Mouse (Mus musculus) ES-E14 (cell line): ENCODE data around the gene Jsrp1. TPM values are rescaled to one million over a fixed set of nuclear protein-coding genes. Genes with fewer than 3 reads are reported as not detected.

ENCODE experiments used
- DNase-seq: peaks from one replicate; pipeline ENCODE4 v3.0.0-alpha.2; 2013; ENCODE audit warnings: low read depth, low spot score
- H3K27ac ChIP-seq: 2 replicates; pipeline ENCODE4 v1.5.1; 2012; ENCODE audit warnings: low read depth, mild to moderate bottlenecking, low read length, moderate library complexity, mixed read lengths; ENCODE audit not compliant: poor library complexity, insufficient read depth, severe bottlenecking
- H3K36me3 ChIP-seq: 2 replicates; pipeline ENCODE4 v1.6.1; 2012; ENCODE audit warnings: mild to moderate bottlenecking, low read length, moderate library complexity, mixed read lengths; ENCODE audit not compliant: control insufficient read depth, poor library complexity, insufficient read depth, severe bottlenecking
- H3K4me1 ChIP-seq, 2 experiments: fragments of 150-350 bp in 1 of 2; sonication (generic) in 1 of 2; 2 replicates each; pipeline ENCODE4 v1.6.1; 2012; ENCODE audit warnings: low read length in 2 of 2, mild to moderate bottlenecking in 1 of 2, mixed read lengths in 1 of 2; ENCODE audit not compliant: control insufficient read depth in 2 of 2, insufficient read depth in 2 of 2, poor library complexity in 1 of 2
- H3K4me3 ChIP-seq, 2 experiments: fragments of 150-350 bp in 1 of 2; sonication (generic) in 1 of 2; 2 replicates each; pipeline ENCODE4 v1.5.1; 2012; ENCODE audit warnings: low read length in 2 of 2, low read depth in 1 of 2, mild to moderate bottlenecking in 1 of 2, mixed read lengths in 1 of 2; ENCODE audit not compliant: insufficient read depth in 1 of 2, poor library complexity in 1 of 2, severe bottlenecking in 1 of 2
- H3K9ac ChIP-seq: 2 replicates; pipeline ENCODE4 v1.6.1; 2012; ENCODE audit warnings: low read depth, mild to moderate bottlenecking, low read length, mixed read lengths; ENCODE audit not compliant: poor library complexity, insufficient read depth, severe bottlenecking
- H3K9me3 ChIP-seq: fragments of 150-350 bp; sonication (generic); 2 replicates; pipeline ENCODE4 v1.6.1; 2012; ENCODE audit warnings: low read depth, mild to moderate bottlenecking, low read length; ENCODE audit not compliant: control insufficient read depth, insufficient read depth
- CHD2 ChIP-seq: IDR thresholded peaks from 2 replicates; pipeline ENCODE4 v1.6.1; 2014; ENCODE audit warnings: mild to moderate bottlenecking, low read depth, low read length, inconsistent platforms
- HCFC1 ChIP-seq: IDR thresholded peaks from 2 replicates; pipeline ENCODE4 v1.6.1; 2012; ENCODE audit warnings: low read length, inconsistent platforms, borderline replicate concordance; ENCODE audit not compliant: insufficient read depth
- MAFK ChIP-seq: IDR thresholded peaks from 2 replicates; pipeline ENCODE4 v1.6.1; 2014; ENCODE audit warnings: mild to moderate bottlenecking, low read depth, low read length, inconsistent platforms; ENCODE audit not compliant: insufficient read depth
- ZC3H11A ChIP-seq: IDR thresholded peaks from 2 replicates; pipeline ENCODE4 v1.6.1; 2012; ENCODE audit warnings: low read depth, mild to moderate bottlenecking, inconsistent platforms, low read length, borderline replicate concordance
- ZNF384 ChIP-seq: IDR thresholded peaks from 2 replicates; pipeline ENCODE4 v1.6.1; 2012; ENCODE audit warnings: low read depth, low read length, inconsistent platforms
- in situ Hi-C, 2 experiments: fragments of 600-800 bp; cut with MboI; formaldehyde crosslinking; loops; one replicate each; pipeline ENCODE4 v1.15.1; 2025; ENCODE audit warnings: low sequenced_read_pairs in 2 of 2, inconsistent platforms in 1 of 2; ENCODE audit not compliant: unreplicated experiment in 2 of 2
- total RNA-seq: library from RNA; depleted of rRNA; stranded (reverse); fragments of 300-350 nt; gene quantifications from 2 replicates; pipeline ENCODE4 v1.2.3, GENCODE M21; 2012; rRNA removed

Jsrp1 gene
- 0.67 and 1.0 TPM in 2 replicates for total RNA-seq

DNA sequence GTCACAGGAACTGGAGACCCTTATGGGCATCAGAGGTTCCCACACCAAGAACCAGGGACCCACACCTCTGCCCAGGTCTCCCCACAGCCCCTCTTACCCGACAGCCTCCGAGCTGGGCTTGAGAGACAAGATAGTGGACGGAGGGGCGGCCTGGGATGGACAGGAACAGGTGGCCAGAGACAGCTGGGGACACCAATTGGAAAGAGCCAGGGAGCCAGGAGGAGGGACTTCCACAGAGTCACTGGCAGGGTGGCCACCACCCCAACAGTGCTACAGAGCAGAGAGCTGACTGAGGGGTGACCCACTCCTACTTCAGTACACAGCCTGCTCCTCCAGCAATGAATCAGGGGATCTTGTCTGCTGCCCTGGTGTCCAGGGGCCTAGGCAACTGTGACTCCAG lies at the start of gene Jsrp1:
TSS of gene Jsrp1 (minus strand) at position 133 of the 400 bp plus-strand sequence.
- no peak for TF ChIP-seq ZNF384
- no peak for TF ChIP-seq CHD2
- TF ChIP-seq MAFK = no peak
- TF ChIP-seq ZC3H11A = no peak
- TF ChIP-seq HCFC1 = no peak
- H3K9ac ChIP-seq = no peak within 1 kb of the TSS
- in situ Hi-C loops = no loop called here

DNA sequence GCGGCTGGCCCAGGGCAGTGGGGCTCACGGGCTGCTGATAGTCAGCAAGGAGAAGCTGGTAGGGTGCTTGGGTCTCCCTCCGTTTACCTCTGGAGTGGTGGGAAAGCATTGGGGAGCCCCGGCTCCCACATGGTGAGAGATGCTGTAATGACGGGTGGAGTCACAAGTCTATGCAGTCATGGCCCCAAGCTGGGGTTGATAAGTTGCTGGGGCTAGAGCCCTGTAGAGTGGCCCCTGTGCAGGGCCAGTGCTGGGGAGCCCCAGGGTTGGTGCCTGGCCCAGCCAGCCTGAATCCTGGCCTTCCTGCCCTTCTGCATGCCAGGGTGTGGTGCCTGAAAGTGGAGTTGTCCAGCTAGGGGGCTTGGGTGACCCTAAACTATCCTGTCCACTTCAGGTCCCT lies 49.0 kb upstream of the Jsrp1 start:
- Histone ChIP-seq H3K9me3 (no peaks in the 10 kb centered on the region), H3K4me1 (no peaks in the 10 kb centered on the region), H3K36me3 (peaks cover 11% of the 10 kb centered on the region; the same call in 1 of the 2 replicates), H3K4me3 (no peak overlapping the region), H3K9ac (no peak overlapping the region), H3K27ac (no peak overlapping the region)
- in situ Hi-C loops = no loop called here
- no peak for TF ChIP-seq ZC3H11A
- TF ChIP-seq CHD2 = no peak
- no peak for TF ChIP-seq ZNF384
- no peak for TF ChIP-seq MAFK
- no peak for TF ChIP-seq HCFC1
- DNase-seq = no peak

More for the DNA sequence above, at the start of gene Jsrp1:
- no peaks in the 10 kb centered on the region for H3K9me3 ChIP-seq
- H3K4me3 ChIP-seq = no peak within 1 kb of the TSS
- no peak within 1 kb of the TSS for H3K27ac ChIP-seq
- DNase-seq = no peak
- peaks cover 8 to 13% of the 10 kb centered on the region in 2 experiments; a peak in 3 of 4 replicates for H3K4me1 ChIP-seq
- no peaks in the 10 kb centered on the region for H3K36me3 ChIP-seq

DNA sequence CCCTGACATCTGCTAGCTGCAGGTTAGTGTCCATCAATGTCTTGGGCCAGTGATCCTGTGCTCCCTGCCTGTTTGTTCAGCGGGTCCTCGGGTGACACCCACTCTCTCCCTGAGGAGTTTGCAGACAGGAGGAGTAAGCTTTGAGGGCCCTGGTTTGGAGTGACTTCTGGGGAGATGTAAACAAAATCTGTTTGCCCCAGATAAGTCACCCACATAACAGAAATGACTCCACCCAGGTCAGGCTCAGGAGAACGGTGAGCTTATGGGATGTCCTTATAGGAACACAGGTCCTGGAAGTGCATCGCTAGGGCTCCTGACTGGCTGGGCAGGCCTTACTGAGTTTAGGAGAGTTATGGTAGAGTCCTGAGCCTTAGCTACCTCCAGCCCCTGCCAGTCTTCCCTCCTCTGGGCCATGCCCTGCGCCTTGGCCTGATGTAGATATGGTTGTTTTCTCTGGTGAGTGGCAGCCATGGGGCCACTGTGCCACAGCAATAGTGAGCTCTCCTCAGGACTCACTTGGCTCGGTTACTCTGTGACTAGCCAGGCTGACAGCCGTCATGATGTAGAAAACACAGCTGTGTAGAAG lies 45.1 kb upstream of the Jsrp1 start:
- DNase-seq = no peak
- Histone ChIP-seq H3K36me3 (peaks cover 8% of the 10 kb centered on the region), H3K4me3 (no peak overlapping the region), H3K4me1 (peaks cover 3 to 5% of the 10 kb centered on the region in 2 experiments; a peak in 2 of 4 replicates), H3K9ac (no peak overlapping the region), H3K9me3 (no peaks in the 10 kb centered on the region), H3K27ac (no peak overlapping the region)
- in situ Hi-C loops = no loop called here
- TF ChIP-seq HCFC1 (no peak), MAFK (no peak), ZC3H11A (no peak), CHD2 (no peak), ZNF384 (no peak)

DNA sequence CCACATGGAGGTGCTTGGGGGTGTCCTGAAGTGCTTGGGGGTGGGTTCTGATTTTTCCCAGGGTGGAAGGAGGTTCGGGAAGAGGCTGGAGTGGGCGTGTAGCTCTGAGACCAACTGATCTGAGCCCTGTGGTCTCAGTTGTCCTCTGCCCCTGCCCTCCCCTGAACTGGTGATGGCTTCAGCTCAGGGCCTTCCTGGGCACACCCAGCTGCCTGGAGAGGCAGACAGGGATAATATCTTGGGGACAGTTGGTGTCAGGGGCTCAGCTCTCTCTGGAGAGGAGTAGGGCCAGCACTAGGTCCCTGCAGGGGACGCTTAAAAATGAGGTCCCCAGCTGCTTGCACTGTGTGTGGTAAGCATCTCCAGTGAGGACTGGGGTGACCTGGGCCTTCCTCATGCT lies 44.5 kb upstream of the Jsrp1 start:
- no peak overlapping the region for H3K27ac ChIP-seq
- H3K9ac ChIP-seq = no peak overlapping the region
- no peak for DNase-seq
- H3K4me3 ChIP-seq = no peak overlapping the region
- H3K4me1 ChIP-seq = peaks cover 3 to 5% of the 10 kb centered on the region in 2 experiments; a peak in 2 of 4 replicates
- H3K36me3 ChIP-seq = peaks cover 11% of the 10 kb centered on the region
- H3K9me3 ChIP-seq = no peaks in the 10 kb centered on the region
- in situ Hi-C loops = no loop called here
- TF ChIP-seq HCFC1 (no peak), CHD2 (no peak), ZC3H11A (no peak), ZNF384 (no peak), MAFK (no peak)

DNA sequence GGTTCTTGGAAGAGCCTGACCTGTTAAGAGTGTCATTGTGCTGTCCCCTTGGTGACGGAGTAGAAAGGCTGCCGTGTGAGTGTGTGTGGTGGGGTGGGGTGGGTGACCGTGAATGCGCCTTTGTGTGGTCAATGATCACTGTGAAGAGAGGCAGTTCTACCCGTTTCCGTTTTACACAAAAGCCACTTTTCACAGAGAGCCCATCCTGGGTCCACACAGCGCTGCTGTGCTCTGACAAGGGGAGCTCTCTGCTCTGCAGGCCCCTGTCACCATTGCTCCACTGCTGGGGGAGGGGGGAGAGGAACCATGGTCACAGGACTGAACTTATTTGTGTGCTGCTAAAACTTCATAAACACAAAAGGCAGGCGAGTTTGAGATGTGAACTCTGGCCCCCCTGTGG lies 44.1 kb upstream of the Jsrp1 start:
- in situ Hi-C loops = no loop called here

More for the DNA sequence above, 44.1 kb upstream of the Jsrp1 start:
- Histone ChIP-seq H3K4me1 (peaks cover 3 to 5% of the 10 kb centered on the region in 2 experiments; a peak in 2 of 4 replicates), H3K36me3 (peaks cover 13% of the 10 kb centered on the region), H3K4me3 (no peak overlapping the region), H3K9me3 (no peaks in the 10 kb centered on the region), H3K27ac (no peak overlapping the region), H3K9ac (no peak overlapping the region)
- DNase-seq = no peak
- TF ChIP-seq MAFK (no peak), ZNF384 (no peak), ZC3H11A (no peak), CHD2 (no peak), HCFC1 (no peak)
